Mouse (Mus musculus) gastrocnemius, adult 8-10 months (tissue): ENCODE data around the gene Ush1g. TPM values are rescaled to one million over a fixed set of nuclear protein-coding genes. Genes with fewer than 3 reads are reported as not detected.

Experiments used
- DNase-seq, 2 experiments: peaks; one replicate each; pipeline ENCODE4 v3.0.0; 2022; ENCODE audit warnings: low spot score in 2 of 2
- total RNA-seq, 4 experiments: library from RNA; stranded (reverse); gene quantifications; 2 replicates each; pipeline ENCODE4 v1.2.4; 2022

Ush1g gene
- under 1 TPM; 0.15 to 0.34 (median 0.24) TPM for total RNA-seq

DNA sequence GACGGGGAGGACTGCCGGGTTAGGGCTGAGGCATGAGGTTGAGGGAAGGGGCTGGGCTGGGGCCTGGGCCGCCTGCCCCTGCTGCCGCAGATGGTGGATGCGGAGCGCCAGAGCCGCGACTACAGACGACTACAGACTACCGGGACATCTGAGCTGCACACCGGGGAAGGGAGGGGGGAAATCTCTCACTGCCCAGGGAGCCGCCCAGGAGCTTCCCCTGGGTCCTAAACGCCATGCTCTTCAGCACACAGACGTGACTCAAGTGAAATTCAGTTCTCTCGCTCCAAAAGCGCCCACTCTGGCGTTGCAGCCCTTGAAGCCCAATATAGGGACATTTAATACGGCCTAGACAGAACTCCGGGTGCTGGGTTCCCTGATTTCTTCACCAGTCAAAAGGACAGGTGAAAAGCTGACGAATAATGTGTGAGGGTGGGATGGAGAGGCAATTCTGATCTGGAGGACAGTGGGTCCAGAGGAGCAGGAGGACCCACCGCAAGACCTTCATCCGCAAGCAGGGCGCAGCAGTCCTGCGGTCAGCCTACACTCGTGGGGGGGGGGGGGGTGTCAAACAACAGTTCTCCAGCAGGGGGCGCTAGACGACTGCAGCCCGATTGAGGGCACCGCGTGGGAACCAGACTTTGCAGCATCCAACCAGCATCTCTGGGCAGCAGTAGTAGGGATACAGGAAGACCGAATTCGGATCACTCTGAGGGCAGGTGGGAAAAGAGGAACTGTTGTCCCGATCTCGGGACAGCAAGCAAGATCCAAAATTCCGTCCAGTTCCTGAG lies at the start of gene Ush1g:
Ush1g (minus strand) TSS at position 136 of the 788 bp plus-strand sequence.
- no peak for DNase-seq

DNA sequence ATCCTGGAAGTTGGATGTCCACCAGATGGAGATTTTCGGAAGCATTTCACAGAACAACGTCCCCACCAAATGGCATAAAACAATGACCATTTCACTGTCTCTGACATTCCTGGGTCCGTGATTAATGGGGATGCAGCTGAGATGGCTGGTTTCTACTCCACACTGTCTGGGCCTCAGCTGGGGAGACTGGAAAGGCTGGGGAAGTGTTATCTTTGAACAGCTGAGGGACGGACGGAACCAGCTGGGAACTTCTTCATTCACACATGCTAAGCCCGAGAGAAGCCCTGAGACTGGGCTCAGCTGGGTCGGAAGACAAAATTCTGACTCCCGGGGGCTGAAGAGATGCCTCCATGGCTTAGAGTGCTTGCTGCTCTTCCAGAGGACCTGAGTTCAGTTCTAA lies 49.5 kb upstream of the Ush1g start:
- DNase-seq = no peak

DNA sequence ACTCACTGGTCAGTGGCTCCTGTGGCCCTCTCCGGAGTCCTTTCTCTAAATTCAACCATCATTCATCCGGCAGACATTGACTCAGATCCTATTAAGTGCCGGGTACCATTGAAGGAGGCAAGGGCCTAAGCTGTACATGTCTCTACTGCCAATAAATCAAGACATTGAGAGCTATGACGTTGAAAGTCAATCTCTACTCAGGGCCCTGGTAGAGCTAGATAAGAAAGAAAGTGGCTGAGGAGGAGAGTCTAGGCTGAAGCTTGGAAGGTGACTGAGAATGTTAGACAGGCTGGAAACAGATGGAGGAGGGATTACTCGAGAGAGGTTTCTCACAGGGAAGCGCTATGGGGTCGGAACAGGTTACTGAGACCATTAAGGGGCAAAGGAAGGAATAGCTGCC lies 48.5 kb upstream of the Ush1g start:
- no peak for DNase-seq

DNA sequence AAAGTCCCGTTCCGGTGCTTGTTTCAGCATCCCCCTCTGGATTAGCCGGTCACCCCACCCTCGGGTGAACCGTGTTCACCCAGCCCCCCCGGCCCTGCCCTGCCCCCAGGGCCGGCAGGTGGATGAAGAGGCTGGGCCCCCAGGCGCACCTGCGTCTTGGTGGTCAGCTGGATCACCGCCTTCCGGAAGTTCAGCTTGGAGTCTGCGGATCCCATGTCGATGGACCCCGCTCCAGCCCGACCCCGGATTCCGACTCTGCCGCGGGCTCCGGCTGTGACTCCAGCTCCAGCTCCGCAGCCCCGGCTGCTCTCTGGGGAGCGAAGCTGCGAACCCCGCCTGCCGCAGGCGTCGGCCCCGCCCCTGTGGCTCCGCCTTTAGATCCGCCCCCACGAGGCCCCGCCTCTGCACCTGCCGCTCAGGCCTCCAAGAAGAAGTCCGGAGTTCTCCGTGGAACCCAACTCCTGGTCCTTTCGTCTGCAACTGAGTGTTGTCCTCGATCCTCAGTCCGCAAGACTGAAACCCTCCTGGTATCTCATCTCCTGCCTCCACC lies 45.6 kb upstream of the Ush1g start, which contains the start of gene Hid1:
Hid1 (minus strand) TSS at position 362 of the 550 bp plus-strand sequence.
- peak; percentile 55 for DNase-seq

DNA sequence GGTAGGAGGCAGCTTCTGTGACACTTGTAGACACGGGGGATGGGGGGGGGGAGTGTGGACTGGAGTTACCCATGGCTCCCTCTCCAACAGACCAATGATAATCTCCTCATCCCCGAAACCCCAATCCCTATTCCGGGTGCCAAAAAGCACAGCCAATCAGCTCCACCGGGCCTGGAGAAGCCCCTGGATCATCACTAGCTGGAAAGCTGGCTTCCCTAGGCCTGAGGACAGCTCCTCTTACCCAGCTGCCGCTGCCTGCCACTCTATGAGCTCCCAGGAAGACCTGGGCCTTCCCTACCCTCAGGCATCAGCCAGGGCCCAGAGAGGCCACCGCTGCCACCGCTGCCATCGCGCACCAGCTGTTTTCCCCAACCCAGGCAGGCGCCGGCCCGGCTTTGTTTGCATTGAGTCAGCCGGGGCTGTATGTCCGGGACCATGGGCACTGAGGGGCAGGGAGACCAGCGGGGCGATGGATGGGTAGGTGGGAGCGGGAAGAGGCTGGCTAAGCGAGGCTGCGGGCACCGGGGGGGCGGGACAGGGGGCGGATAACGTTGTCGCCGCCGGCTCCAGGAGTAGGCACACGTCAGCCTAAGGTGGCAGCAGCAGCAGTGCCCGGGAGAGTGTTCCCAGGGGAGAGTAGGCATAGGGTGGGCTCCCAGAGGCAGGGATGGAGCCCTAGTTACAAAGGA lies 45.0 kb upstream of the Ush1g start:
- no peak for DNase-seq

DNA sequence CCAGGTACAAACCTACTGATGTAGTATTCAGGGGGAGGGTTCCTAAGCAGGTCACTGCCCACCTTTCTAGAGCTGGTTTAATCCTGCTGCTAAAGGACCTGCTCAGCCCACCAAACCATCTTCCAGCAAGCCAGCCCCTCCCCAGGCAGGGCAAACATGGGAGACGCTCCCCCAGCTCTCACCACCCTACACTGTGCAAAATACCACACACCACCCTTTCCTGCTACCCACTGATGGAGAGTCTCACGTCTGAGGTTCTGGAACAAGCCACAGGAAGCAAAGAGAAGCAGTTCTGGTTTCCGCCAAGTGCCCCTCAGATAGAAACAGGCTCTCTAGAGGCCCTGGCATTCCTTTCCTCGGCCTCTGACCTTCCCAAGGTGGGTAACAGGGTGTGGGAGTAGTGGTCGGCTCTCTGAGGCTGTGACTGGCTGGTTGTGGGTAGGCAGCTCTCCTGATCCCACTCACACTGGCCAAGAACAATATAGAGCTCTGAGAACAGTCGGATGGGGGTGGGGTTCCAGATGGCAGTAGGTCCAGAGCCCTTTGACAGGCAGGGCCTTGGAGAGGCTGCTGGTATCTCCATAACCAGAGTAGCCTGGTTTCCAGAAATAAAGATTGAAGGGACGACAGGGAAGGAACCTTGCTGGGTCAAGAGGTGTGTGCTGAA lies 44.3 kb upstream of the Ush1g start:
- no peak for DNase-seq

DNA sequence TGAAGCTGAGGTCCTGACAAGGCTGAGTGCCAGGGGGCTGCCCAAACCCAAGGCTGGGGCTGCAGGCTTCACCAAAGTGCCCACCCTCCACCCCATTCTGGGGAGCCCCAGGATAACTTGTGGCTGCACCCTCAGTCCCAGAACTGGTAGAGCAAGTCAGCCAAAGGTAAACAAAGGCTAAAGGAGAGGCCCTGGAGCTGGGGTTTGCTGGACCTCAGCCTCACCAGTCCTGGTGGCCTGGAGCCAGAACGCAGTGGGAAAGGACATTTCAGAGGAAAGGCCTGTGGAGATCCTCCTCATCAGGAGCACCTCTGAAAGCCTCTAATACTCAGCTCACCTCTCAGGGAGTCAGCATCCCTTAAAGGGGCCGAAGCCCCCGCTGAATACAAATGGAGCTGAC lies 42.3 kb upstream of the Ush1g start:
- no peak for DNase-seq

DNA sequence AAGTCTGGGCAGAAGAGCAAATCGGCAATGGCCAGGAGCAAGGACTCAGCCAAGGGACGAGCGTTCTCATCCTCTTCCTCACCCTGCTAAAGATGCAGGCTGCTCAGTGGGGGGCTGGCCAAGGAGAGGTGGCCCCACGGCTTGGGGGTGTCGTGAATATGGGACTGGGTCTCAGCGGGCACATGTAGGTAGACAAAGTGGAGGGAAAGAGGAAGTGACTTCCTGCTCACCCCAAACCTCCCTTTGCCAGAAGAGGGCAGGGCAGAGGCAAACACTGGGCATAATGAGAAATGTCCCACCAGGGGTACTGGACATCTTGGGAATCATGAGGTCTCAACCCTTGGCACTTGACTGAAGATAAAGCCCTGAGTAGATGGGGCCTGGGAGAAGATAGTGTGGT lies 37.9 kb upstream of the Ush1g start:
- no peak for DNase-seq

DNA sequence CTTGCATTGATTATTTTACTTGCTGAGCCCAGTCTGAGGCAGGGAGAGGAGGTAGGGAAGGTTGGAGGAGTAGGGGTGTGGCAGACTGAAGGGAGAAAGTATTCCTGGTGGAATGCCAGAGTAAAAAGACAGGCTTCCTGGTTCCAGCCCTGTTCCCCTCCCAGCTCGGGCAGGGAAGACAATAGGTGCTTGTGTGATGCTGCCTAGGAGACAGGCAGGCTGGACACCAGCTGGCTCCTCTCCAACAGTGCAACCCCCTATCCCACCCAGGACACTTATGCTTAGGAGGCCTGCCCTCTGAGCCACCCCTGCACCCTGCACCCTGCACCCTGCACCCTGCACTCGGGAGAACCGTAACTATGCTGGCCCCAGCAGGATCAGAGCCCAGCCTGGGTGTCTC lies 37.5 kb upstream of the Ush1g start:
- no peak for DNase-seq

DNA sequence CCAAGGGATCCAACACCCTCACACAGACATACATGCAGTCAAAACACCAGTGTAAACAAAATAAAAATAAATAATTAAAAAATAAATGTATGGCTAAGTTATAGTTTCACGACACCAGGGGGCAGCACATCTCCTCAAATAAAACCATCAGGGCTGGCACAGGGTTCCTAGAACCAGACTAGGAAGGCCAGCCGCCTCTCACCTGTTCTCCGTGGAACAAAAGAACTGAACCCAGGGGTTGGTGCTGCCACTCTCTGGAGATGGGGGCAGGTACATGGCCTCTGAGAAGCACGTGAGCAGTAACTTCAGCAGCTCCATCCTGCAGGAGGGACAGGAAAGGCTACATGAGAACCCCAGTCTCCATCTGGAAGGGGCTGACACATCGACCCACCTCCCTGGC lies 36.6 kb upstream of the Ush1g start:
- DNase-seq = peak; percentile 36 to 38

DNA sequence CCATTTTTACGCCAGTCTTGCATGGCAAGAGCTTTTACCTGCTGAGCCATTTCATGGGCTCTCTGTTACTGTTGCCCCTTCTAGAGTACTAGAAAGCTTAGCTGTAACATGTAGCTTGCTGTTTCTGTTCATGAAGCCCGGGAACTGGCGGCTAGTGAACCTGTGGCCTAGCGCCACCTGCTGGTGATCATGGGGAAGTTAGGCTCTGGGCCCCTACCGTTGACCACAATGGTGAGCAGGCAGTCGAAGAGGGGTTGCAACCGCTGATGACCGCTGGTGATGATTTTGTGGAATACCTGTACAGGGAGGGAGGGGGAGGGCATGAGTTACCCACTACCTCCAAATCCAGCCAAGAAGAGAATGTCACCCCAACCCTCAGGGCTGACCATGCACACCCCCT lies 32.3 kb upstream of the Ush1g start:
- peak in 1 of 2 experiments; percentile 28 for DNase-seq

DNA sequence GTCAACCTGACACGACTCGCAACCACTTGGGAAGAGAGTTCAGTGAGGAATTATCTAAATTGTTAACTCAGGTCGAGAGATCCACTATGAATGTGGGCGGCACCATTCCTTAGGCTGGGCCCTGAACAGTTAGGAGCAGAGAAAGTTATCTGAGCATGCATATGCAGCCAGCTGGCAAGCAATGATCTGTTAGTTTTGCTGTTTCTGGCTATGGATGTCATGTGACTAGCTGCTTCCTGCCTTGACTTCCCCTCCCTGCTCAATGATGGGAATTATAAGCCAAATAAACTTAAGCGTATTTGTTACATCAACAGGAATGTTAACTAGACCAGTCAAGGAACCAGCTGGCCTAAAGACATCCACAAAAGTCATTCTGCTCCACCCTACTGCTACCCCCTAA lies 31.5 kb upstream of the Ush1g start:
- DNase-seq = no peak

DNA sequence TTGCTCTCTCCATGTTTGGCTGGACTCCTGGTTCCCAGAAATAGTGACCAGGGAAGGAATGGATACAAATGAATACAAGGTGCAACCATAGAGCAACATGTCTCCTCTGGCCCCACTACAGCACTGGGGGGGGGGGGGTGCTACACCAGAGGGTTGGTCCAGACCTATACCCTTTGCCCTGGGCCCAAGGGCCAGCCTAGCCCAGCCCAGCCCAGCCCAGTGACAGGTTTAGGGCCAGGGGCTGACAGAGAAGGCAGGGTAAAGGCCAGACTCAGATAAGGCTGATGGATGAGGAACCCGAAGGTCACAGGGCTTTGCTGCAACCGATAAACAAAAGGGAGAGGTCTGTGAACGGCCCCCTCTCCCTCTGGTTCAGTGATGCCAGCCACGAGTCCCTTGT lies 28.1 kb upstream of the Ush1g start:
- DNase-seq = no peak

DNA sequence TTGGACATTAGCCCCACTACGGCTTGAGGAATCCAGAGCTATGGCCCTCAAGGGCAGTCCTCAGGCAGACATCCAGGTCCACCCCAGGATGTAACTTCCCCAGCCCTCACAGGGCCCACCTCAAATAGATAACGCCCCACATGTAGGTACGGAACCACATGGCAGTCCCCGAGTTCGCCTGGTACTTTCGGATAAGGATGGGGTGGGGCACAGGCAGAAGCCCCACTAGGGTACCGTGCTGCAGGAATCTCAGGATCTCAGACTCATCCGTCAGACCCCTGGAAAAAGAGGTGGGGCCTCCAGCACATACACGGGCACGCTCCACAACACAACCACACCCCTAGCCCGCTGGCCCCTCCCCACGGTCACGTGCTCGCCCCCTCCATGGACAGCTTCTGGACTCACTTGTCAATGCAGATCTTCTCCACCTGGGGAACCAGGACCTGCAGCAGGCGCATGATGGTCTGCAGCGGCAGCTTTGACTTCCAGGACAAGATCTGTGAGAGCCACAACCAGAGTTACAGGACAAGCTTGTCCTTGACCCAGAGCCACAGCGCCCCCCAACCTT lies 26.9 kb upstream of the Ush1g start:
- no peak for DNase-seq

DNA sequence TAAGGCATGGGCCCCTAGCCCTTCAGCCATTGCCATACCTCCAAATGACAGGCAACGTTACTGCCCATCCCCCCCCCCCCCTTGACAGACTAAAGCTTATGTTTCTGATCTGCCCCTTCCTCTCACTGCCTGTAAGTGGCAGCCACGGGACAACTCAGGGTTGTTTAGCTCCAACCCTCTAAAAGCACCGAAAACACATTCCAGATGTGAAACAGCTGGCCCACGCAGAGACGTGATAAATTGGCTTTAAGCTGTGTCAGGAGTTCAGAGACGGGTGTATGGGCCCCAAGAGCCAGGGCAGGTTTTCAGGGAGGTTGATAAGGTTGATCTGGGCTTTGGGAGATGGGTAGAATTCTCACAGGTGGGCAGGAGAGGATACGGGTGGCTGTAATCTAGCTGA lies 23.7 kb upstream of the Ush1g start:
- DNase-seq = no peak

DNA sequence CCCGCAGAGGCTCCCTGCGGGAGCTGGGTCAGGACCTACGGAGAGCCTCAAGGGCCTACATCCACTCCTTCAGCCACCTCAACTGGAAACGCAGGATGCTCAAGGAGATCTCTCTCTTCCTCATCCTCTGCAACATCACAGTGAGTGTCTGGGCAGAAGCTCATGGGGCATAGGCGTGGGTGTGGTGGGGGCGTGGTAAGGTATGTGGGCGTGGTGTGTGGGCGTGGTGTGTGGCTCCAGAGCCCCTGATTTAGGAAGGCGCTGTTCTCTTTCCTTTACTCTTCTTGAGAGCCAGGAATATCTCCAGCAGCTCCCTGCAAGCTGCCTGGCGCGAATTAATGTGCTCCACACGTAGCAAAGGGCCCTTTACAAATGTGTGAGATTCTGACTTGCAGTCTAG lies 23.1 kb upstream of the Ush1g start:
- DNase-seq = no peak

DNA sequence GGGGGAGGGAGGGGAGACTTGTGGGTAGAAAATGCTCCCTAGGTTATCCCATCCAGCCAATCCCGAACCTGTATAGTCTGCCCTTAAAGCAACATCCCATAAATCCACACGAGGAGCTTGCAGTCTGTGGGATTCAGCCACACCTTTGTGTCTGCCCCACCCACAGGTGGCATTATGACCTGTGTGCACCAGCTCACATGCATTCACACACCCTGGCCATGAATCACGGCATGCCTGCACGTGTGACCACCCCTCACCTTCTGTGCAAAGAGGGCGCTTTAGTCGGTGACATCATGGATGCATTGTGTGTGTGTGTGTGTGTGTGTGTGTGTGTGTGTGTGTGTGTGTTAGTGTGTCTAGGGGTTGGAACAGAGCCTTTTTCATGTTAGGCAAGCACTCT lies 20.0 kb upstream of the Ush1g start:
- no peak for DNase-seq

DNA sequence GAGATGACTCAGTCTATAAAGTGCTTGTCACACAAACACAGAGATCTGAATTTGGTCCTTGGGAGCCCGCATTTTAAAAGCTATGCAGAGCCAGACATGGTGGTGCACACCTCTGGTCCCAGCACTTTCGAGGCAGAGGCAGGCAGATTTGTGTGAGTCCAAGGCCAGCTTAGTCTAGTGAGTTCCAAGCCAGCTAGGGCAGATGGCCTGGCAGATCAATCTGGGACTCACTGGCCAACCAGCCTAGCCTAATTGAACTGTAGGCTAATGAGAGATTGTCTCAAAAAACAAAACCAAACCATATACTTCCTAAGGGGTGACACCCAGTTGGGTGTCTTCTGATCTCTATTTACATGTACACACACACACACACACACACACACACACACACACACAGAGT lies 19.4 kb upstream of the Ush1g start:
- DNase-seq = no peak

DNA sequence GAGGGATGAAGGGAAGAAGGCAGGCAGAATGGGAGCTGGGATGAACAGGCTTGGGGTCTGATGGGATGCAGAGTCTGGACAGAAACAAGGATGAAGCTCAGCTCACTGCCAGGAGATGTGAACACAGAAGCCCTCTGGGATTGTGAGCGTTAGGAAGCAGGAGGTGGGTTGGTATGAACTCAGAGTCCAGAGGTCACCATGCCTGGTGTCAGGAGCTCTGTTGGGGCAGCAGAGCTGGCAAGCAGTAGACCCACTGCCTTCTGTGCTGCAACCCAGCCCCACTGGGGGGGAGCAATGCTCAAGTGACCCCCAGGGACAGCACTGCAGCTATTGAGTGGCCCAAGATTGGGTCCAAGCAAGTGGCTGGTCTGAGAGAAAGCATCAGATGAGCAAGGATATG lies 16.0 kb upstream of the Ush1g start:
- no peak for DNase-seq

DNA sequence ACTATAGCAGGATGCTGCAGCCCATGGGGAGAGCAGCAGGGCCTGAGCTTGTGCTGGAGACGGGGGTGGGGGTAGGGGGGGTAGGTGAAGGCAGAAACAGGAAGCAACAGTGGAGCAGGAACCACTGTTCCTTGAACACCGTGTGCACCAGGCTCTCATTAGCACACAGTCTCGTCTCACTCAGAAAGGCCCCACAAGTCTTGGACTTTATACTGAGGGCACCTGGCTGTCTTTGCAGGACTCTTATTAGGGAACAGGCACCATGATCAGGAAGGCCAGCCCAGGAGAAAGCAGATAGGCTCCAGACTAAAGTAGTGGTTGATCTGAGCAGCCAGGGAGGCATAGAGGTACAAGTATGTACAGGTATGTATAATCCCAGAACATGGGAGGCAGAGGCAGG lies 15.5 kb upstream of the Ush1g start:
- no peak for DNase-seq

DNA sequence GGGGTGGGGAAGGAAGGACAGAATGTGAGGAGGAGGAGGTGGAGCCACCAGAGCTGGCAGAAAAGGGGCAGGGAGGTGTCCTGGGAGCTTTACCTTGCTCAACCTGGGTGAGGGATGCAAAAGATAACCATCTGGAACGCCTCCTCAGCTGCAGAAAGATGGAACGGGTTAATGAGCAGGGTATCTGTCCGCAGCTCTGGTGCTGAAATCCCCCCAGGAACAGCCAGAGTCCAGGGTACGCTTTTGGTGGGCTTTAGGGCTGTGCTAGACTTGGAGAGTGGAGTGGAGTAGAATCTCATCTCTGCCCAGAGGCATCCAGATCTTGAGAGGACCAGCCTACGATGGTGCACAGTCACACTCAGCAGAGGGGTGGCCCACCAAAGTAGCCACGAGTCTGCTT lies 14.3 kb upstream of the Ush1g start:
- no peak for DNase-seq

DNA sequence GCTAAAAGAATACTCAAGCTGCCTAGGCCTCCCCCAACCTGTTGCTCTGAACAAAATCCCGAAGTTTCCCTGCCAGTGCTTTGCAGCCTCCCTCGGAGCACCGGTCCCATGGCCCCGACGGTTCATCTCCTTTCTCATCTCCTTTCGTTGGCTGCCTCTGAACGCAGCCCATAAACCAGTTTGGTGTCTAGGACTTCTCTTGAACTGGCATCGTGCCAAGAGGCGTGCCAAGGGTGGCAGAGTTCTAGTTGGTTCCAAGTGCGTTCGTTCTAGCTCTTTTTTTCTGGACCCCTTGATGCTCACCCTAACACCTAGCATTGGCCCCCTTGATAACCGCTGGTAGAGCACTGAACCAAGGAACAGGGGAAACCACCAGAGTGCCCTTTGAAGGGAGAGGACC lies 13.4 kb upstream of the Ush1g start:
- no peak for DNase-seq
